Mouse (Mus musculus) stomach, embryonic 15.5 days (tissue): ENCODE results near the gene Sox1. TPM values are rescaled to one million over a fixed set of nuclear protein-coding genes. Genes with fewer than 3 reads are reported as not detected.

Experiments used
- ATAC-seq: fragments of 200-750 bp; cut with Nextera tagmentation; 2 replicates; pipeline ENCODE4 v1.8.0; 2017; ENCODE audit warnings: low read depth, moderate number of reproducible peaks, moderate TSS enrichment; ENCODE audit not compliant: insufficient read depth, low FRiP score
- H3K27ac ChIP-seq: fragments of 300-500 bp; sonication (generic); 2 replicates; pipeline ENCODE4 v1.5.1; 2015; ENCODE audit warnings: mild to moderate bottlenecking, inconsistent platforms
- H3K27me3 ChIP-seq: fragments of 300-500 bp; sonication (generic); replicated peaks from 2 replicates; pipeline ENCODE4 v1.6.1; 2015; ENCODE audit warnings: inconsistent platforms
- H3K36me3 ChIP-seq: fragments of 300-500 bp; sonication (generic); 2 replicates; pipeline ENCODE4 v1.6.1; 2015; ENCODE audit warnings: inconsistent platforms
- H3K4me1 ChIP-seq: fragments of 300-500 bp; sonication (generic); 2 replicates; pipeline ENCODE4 v1.6.1; 2015; ENCODE audit warnings: inconsistent platforms
- H3K4me2 ChIP-seq: fragments of 300-500 bp; sonication (generic); 2 replicates; pipeline ENCODE4 v1.6.1; 2015; ENCODE audit warnings: mild to moderate bottlenecking, inconsistent platforms
- H3K4me3 ChIP-seq: fragments of 300-500 bp; sonication (generic); replicated peaks from 2 replicates; pipeline ENCODE4 v1.5.1; 2015; ENCODE audit warnings: inconsistent platforms
- H3K9ac ChIP-seq: fragments of 300-500 bp; sonication (generic); 2 replicates; pipeline ENCODE4 v1.6.1; 2015; ENCODE audit warnings: inconsistent platforms
- H3K9me3 ChIP-seq: fragments of 300-500 bp; sonication (generic); 2 replicates; pipeline ENCODE4 v1.6.1; 2016; ENCODE audit warnings: inconsistent platforms
- WGBS: fragments of 180-500 bp; shearing (Covaris S2); methylation state at CpG from one replicate; pipeline ENCODE4 v1.1.7; 2015; 5-methylcytosine and 5-hydroxymethylcytosine counted together
- polyA plus RNA-seq: library from polyadenylated mRNA; unstranded; fragments of >200 nt; fragmentation: Nextera tagmentation; extraction: Ambion mirVana; gene quantifications from 2 replicates; pipeline ENCODE4 v1.2.1, GENCODE M21; 2015

Gene Sox1
- polyA plus RNA-seq, 1 experiment from 2014 or later = not detected

DNA sequence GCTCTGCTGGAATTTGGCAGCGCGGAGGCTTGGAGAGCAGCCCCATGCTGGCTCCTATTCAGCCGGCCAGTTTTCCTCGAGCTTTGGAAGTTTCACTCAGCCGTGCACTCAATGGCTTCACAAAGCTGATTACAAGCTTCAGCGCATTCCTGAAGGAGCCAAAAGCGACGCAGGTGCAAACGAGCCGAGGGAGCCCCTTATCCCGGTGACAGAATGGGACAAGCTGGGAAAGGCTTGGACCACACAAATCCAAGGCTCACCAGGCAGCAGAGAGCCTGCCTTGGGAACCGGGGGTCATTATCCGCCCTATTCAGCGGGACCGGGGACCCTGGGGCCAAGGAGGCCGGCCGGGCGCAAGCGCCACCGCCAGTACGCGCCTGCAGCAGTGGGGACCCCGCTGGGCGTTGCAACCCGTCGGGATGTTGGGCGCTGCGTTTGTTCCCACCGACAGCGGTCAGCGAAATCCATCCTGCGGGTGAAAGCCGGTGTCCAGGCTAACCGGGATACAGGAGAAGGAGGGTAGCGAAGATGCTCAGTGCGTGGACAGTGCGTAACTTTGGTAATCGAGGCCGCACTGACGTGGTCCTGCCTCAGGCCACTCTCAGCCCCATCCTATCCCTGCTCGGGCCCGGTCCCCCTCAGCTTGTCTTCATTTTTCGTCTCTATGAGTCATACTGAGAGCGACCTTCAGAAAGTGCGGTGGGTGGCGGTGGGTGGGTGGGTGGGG is 35.2 kb downstream of the Sox1 start:
- H3K4me2 ChIP-seq = peak overlapping the region; percentile 25
- H3K36me3 ChIP-seq = no peaks in the 10 kb centered on the region
- H3K4me1 ChIP-seq = peaks cover 14% of the 10 kb centered on the region
- 2% methylated on average over 46 of the region's 46 CpGs for WGBS
- no peak overlapping the region for H3K27ac ChIP-seq
- H3K9me3 ChIP-seq = no peaks in the 10 kb centered on the region
- H3K9ac ChIP-seq = no peak overlapping the region
- ATAC-seq = no peak
- H3K4me3 ChIP-seq = 0 out of 2 replicates have a peak overlapping the region, but pooled peaks have one; percentile 2
- peaks cover 87% of the 10 kb centered on the region for H3K27me3 ChIP-seq

DNA sequence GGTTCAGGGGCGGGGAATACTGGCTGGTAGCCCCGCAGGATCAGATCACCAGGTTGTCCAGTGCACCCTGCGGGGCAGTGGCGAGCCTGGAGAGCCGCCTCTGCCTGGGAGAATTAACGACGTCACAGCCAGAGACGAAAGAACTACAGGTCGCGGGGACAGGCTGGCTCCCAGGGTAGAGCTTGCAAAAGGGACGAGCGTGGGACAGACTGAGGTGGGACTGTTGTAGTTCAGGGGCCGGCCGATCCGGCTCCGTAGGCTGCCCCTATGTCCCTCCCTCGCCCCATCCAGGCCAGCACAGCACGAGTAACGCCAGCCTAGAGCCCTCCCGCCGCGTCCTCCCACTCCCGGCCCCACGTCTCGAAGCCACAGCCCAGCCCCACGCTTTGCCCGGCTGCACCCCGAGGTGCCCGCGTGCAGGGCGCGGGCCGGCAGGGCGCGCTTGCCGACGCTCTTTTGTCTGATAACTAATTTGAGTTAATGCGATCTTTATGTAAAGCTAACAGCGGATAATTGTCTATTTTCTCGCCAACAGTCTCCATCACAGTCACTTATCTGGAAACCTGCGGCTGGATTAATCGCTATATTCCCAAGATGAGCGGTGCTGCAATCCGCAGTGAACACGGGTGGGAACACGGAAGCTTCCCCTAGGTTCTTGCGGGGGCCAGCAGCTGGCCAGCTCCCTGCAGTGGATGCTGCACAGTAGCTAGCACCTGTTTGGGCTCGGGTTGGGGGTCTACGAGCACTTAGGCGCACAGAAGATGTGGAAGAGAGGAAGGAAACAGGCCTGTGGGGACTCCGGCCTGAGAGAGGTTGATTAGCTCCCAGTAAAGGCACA is 36.0 kb downstream of the Sox1 start:
- ATAC-seq = peak; percentile 22; the same call in 1 of the 2 replicates
- peaks cover 82% of the 10 kb centered on the region for H3K27me3 ChIP-seq
- H3K4me2 ChIP-seq = peak overlapping the region; percentile 33
- no peaks in the 10 kb centered on the region for H3K9me3 ChIP-seq
- peaks cover 14% of the 10 kb centered on the region for H3K4me1 ChIP-seq
- H3K36me3 ChIP-seq = no peaks in the 10 kb centered on the region
- H3K4me3 ChIP-seq = peak overlapping the region; percentile 16
- no peak overlapping the region for H3K27ac ChIP-seq
- 3% methylated on average over 51 of the region's 51 CpGs for WGBS
- no peak overlapping the region for H3K9ac ChIP-seq

DNA sequence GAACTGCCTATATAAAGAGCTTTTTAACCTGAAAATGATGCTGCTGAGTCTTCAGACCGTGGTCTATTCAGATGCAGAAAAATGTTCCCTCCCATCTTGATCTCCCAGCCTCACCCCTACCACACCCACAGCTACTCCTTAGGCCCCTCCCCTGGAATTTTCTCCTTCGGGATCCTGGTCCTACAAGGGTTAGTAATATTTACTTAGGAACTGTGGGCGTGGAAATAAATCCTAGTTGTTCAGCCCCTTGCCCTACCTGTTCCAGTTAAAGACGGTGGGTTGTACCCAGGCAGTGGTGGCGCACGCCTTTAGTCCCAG is 36.6 kb downstream of the Sox1 start:
- peaks cover 76% of the 10 kb centered on the region for H3K27me3 ChIP-seq
- WGBS = 46% methylated on average over 6 of the region's 6 CpGs
- no peak overlapping the region for H3K27ac ChIP-seq
- H3K4me1 ChIP-seq = peaks cover 14% of the 10 kb centered on the region
- no peak overlapping the region for H3K4me2 ChIP-seq
- no peak overlapping the region for H3K9ac ChIP-seq
- no peak overlapping the region for H3K4me3 ChIP-seq
- H3K9me3 ChIP-seq = no peaks in the 10 kb centered on the region
- no peaks in the 10 kb centered on the region for H3K36me3 ChIP-seq
- ATAC-seq = no peak

DNA sequence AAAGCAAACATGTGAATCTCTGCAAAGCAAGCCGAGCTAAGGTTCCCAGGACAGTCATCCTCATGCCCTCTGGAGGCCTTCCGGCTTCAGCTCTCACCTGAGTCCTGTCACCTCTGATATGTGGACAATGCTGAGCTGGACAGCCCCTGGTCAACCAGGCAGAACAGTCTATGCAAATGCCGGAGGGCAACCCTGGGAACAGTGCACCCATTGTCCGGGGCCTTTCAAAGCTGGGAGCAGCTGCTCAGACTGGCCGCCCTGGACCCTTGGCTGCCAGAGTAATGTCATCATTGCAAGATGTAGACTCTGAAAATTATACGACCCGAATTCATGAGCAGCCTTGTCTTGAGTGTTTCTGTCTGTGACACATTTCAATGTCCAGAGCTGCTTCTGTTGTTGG is 37.5 kb downstream of the Sox1 start:
- Histone ChIP-seq H3K9me3 (no peaks in the 10 kb centered on the region), H3K4me1 (peaks cover 14% of the 10 kb centered on the region), H3K36me3 (no peaks in the 10 kb centered on the region), H3K27ac (no peak overlapping the region), H3K4me3 (no peak overlapping the region), H3K27me3 (peaks cover 67% of the 10 kb centered on the region), H3K9ac (no peak overlapping the region), H3K4me2 (no peak overlapping the region)
- ATAC-seq = no peak
- WGBS = 54% methylated on average over 7 of the region's 7 CpGs

DNA sequence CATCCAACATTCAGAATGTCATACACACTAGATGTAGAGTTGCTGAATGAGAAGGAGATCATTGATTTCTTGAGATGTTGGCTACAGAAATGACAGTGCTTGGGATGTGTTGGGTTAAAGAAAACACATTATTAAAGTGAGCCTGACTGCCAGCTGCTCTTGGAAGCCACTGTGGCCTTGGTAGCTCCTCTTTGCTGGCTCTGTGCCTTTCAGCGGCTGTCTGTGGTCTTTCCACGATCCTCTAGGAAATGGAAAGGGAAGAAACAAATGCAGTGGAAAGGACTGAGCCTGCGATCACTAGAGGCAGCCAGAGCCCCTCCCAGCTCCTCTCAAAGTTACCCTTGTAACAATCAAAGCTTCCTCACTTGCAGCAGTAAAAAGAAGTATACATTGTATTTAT is 39.7 kb downstream of the Sox1 start:
- no peak overlapping the region for H3K27ac ChIP-seq
- ATAC-seq = no peak
- WGBS = 56% methylated on average over 3 of the region's 3 CpGs
- H3K9ac ChIP-seq = no peak overlapping the region
- no peaks in the 10 kb centered on the region for H3K36me3 ChIP-seq
- H3K27me3 ChIP-seq = peaks cover 45% of the 10 kb centered on the region
- no peak overlapping the region for H3K4me3 ChIP-seq
- H3K9me3 ChIP-seq = no peaks in the 10 kb centered on the region
- H3K4me2 ChIP-seq = no peak overlapping the region
- H3K4me1 ChIP-seq = peaks cover 14% of the 10 kb centered on the region

DNA sequence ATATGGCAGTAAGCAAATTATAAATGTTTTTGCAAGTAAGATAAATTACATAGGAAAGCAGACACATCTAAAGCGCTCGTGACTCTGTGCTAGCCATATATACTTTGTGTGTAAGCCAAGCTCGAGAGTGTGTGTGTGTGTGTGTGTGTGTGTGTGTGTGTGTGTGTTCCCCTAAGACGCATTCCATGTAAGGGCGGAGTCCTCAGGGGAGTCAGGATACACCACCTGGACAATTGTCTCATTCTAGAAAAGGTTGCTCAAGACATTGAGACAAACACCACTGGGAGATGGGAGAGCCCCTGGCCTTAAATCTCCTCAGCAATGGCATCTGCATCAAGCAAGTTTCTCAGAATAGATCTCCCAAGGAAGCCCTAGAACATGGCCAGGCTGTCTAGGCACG is 42.9 kb downstream of the Sox1 start:
- no peak overlapping the region for H3K9ac ChIP-seq
- no peak overlapping the region for H3K4me2 ChIP-seq
- H3K4me1 ChIP-seq = no peaks in the 10 kb centered on the region
- no peaks in the 10 kb centered on the region for H3K9me3 ChIP-seq
- 73% methylated on average over 6 of the region's 6 CpGs for WGBS
- H3K36me3 ChIP-seq = no peaks in the 10 kb centered on the region
- peaks cover 13% of the 10 kb centered on the region for H3K27me3 ChIP-seq
- no peak overlapping the region for H3K27ac ChIP-seq
- ATAC-seq = no peak
- no peak overlapping the region for H3K4me3 ChIP-seq

DNA sequence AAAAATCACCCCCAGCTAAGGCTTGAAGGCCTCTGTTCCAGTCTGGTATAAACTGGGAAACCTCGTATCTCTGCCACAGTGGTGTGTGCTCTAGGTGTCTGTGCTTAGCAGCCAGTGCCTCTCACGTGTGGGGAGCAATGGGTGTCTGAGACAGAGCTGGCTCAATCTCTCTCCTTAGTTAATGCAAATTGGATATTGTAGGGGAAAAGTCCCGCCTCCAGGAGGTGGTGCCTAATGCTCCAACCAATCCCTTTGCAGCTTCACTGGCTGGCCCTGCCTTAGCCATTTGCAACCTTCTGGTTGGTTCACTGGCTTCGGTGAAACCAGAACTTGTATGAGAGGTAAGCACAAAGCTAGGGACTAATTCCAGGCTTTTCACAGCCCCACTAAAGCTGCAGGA is 43.9 kb downstream of the Sox1 start:
- no peaks in the 10 kb centered on the region for H3K9me3 ChIP-seq
- H3K27me3 ChIP-seq = peaks cover 5% of the 10 kb centered on the region
- no peak overlapping the region for H3K4me3 ChIP-seq
- no peak overlapping the region for H3K4me2 ChIP-seq
- no peaks in the 10 kb centered on the region for H3K4me1 ChIP-seq
- ATAC-seq = no peak
- no peak overlapping the region for H3K27ac ChIP-seq
- 27% methylated on average over 4 of the region's 4 CpGs for WGBS
- H3K36me3 ChIP-seq = no peaks in the 10 kb centered on the region
- no peak overlapping the region for H3K9ac ChIP-seq

DNA sequence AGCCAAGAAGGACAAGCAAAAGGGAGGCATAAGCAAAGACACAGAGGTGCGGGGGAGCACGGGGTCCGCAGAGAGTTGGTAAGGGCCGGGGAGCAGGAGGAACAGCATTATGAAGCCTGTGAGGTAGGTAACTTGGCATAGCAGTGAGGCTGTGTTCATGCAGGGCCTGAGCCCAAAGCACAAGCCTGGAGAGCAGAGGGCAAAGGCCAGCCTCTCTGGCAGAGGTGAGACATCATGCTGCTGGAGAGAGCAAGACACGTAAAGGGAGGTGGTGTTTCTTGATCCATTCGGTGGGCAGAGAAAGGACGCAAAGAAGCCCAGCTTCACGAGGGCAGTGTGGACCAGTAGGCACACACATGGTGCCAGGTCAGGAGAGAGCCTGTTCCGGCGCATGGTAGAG is 44.8 kb downstream of the Sox1 start:
- H3K4me1 ChIP-seq = no peaks in the 10 kb centered on the region
- no peaks in the 10 kb centered on the region for H3K9me3 ChIP-seq
- H3K4me3 ChIP-seq = no peak overlapping the region
- H3K27me3 ChIP-seq = peaks cover 4% of the 10 kb centered on the region; the same call in 1 of the 2 replicates
- no peak overlapping the region for H3K9ac ChIP-seq
- 86% methylated on average over 10 of the region's 10 CpGs for WGBS
- no peak overlapping the region for H3K4me2 ChIP-seq
- no peak overlapping the region for H3K27ac ChIP-seq
- no peak for ATAC-seq
- no peaks in the 10 kb centered on the region for H3K36me3 ChIP-seq

DNA sequence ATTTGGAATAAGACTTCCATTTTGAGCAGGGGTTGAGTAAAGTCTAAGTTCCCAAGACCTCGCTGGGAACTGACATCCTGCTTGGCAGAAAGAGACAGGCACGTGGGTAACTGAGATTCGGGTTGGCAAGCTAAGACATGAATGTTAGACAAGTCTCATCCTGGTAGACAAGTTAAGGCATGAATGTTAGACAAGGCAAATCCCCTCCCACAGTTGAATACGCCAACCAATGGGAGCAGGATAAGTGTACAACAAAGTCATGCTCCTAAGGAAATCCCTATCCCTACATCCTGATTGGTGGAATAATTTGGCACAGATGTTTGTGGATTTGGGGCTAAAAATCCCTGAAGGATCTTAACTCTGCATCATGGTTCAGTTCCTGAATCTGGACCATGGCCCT is 45.9 kb downstream of the Sox1 start:
- WGBS = 90% methylated on average over 4 of the region's 4 CpGs

DNA sequence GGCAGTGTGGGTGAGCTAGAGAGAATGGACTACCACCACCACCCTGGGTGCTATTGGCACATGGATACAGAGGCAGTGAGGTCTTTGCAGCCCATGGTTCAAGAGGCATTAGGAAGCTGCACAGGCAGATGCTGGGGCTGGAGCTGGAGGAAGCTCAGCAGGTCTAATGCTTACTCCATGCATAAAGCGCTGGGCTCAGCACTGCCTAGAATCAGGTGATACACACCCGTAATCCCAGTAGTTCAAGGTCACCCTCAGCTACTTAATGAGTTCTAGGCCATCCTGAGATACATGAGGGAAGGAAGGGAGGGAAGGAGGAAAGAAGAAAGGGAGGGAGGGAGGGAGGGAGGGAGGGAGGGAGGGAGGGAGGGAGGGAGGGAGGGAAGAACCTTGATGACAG is 50.2 kb downstream of the Sox1 start:
- H3K4me2 ChIP-seq = no peak overlapping the region
- no peak for ATAC-seq
- H3K4me1 ChIP-seq = no peaks in the 10 kb centered on the region
- WGBS = 58% methylated on average over 2 of the region's 2 CpGs
- no peaks in the 10 kb centered on the region for H3K36me3 ChIP-seq
- no peaks in the 10 kb centered on the region for H3K9me3 ChIP-seq
- H3K27me3 ChIP-seq = peaks cover 32% of the 10 kb centered on the region
- no peak overlapping the region for H3K9ac ChIP-seq
- no peak overlapping the region for H3K4me3 ChIP-seq
- no peak overlapping the region for H3K27ac ChIP-seq

More for the DNA sequence above, 45.9 kb downstream of the Sox1 start:
- no peaks in the 10 kb centered on the region for H3K9me3 ChIP-seq
- H3K36me3 ChIP-seq = no peaks in the 10 kb centered on the region
- H3K27ac ChIP-seq = no peak overlapping the region
- no peaks in the 10 kb centered on the region for H3K4me1 ChIP-seq
- no peak for ATAC-seq
- H3K4me3 ChIP-seq = no peak overlapping the region
- no peak overlapping the region for H3K4me2 ChIP-seq
- H3K27me3 ChIP-seq = peaks cover 13% of the 10 kb centered on the region
- H3K9ac ChIP-seq = no peak overlapping the region

DNA sequence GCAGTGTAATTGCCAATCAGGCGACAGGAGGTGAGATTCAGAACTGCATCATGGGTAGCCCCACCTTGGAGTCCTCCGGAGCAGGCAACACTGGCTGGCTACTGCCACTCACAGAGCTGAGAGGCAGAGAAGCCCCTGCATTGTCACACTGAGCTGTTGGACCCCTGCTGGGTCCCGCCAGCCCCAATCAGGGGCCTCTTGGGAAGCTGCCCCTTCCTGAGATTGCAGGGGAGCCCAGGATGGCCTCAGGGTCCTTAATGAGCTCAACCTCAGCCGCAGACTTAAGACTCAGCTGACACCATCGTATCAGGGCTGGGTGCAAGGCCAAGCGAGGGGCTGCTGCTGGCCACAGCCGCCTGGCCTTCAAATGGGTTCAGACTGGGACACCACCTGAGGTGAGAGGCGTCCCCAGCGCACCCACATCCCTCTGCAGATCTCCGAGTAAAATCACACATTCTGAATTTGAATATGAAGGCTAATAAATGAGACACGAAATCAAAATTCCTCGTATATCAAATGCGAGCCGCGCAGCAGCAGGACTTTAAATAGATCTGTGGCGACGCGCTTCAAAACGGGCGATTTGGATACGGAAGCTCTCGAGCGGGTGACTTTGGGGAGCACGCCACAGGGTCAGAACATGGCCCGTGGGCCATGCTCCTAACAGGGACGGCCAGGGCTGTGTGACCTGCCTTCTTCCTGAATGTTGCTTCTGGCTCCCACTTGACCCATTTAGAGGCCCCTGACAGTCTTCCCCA is 51.0 kb downstream of the Sox1 start:
- 2% methylated on average over 26 of the region's 26 CpGs for WGBS
- Histone ChIP-seq H3K4me1 (no peaks in the 10 kb centered on the region), H3K9me3 (no peaks in the 10 kb centered on the region), H3K4me3 (no peak overlapping the region), H3K27ac (no peak overlapping the region), H3K9ac (no peak overlapping the region), H3K27me3 (peaks cover 32% of the 10 kb centered on the region), H3K36me3 (no peaks in the 10 kb centered on the region), H3K4me2 (no peak overlapping the region)
- ATAC-seq = no peak
